Mouse (Mus musculus): ENCODE data around the gene Gm9945.

DNA sequence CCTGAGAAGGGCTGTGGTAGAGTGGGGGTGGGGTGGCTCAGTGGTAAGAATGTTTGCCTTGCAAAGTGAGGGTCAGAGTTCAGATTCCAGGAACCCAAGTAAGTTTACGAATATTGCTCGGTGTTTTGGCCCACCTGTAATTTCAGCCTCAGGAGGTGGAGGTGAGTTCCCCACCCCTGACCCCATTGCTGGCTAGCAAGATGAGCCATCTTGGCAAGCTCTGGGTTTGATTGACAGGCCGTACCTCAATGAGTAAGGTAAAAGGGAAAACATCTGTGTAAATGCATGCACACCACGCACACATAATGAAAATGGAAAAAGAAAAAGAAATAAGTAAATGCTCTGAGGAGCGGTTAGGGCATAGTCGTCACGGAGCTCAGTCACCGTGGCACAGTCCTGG is 24.4 kb downstream of the Gm9945 start:
- TF ChIP-seq POLR2A (IDR thresholded peaks at IDR 0.05; ENCODE audit: insufficient read depth, low read length) (no peak), CTCF (IDR thresholded peaks at IDR 0.05; ENCODE audit: low read depth, low read length) (no peak), EP300 (IDR thresholded peaks at IDR 0.05; ENCODE audit: insufficient read depth, low read depth, low read length) (no peak)
